Mouse (Mus musculus) thymus, adult 2 months (tissue): Measurements from ENCODE around the gene Kng1. TPM values are rescaled to one million over a fixed set of nuclear protein-coding genes. Genes with fewer than 3 reads are reported as not detected.
"Not testable (repeated sequence)": the region's sequence is repeated elsewhere in the genome, so short reads cannot be mapped to it uniquely, and the experiment has no call there.

ENCODE experiments used
- DNase-seq: peaks from one replicate; pipeline ENCODE4 v3.0.0; 2021
- H3K27ac ChIP-seq: fragments of 200-500 bp; 2 replicates; pipeline ENCODE4 v1.5.1; 2012; ENCODE audit warnings: low read length, control low read depth; ENCODE audit not compliant: control insufficient read depth, insufficient read depth
- H3K27me3 ChIP-seq: fragments of 200-500 bp; 2 replicates; pipeline ENCODE4 v1.6.1; 2012; ENCODE audit warnings: mild to moderate bottlenecking, low read length, moderate library complexity, mixed read lengths; ENCODE audit not compliant: control insufficient read depth, insufficient read depth
- H3K36me3 ChIP-seq: fragments of 200-500 bp; 2 replicates; pipeline ENCODE4 v1.6.1; 2012; ENCODE audit warnings: mild to moderate bottlenecking, low read length, moderate library complexity; ENCODE audit not compliant: control insufficient read depth, insufficient read depth
- H3K4me1 ChIP-seq: fragments of 200-500 bp; replicated peaks from 2 replicates; pipeline ENCODE4 v1.6.1; 2012; ENCODE audit warnings: low read length; ENCODE audit not compliant: control insufficient read depth, insufficient read depth
- H3K4me3 ChIP-seq: fragments of 200-500 bp; 2 replicates; pipeline ENCODE4 v1.5.1; 2012; ENCODE audit warnings: mild to moderate bottlenecking, low read length, control low read depth, moderate library complexity; ENCODE audit not compliant: control insufficient read depth, insufficient read depth
- CTCF ChIP-seq: fragments of 200-500 bp; IDR thresholded peaks from 2 replicates; pipeline ENCODE4 v1.5.1; 2012; ENCODE audit warnings: mild to moderate bottlenecking, control low read depth, low read length, moderate library complexity, borderline replicate concordance; ENCODE audit not compliant: control insufficient read depth, poor library complexity, insufficient read depth; ENCODE audit errors: extremely low read depth
- POLR2A ChIP-seq: fragments of 200-500 bp; IDR thresholded peaks from 2 replicates; pipeline ENCODE4 v1.6.1; 2012; ENCODE audit warnings: mild to moderate bottlenecking, low read length, control low read depth, moderate library complexity; ENCODE audit not compliant: control insufficient read depth, poor library complexity, insufficient read depth; ENCODE audit errors: extremely low read depth
- WGBS: fragments of 180-500 bp; shearing (Covaris S2); methylation state at CpG from one replicate; pipeline ENCODE4 v1.1.7; 2018; 5-methylcytosine and 5-hydroxymethylcytosine counted together
- polyA plus RNA-seq: library from polyadenylated mRNA; depleted of rRNA; stranded (reverse); fragments of >200 nt; gene quantifications from 2 replicates; pipeline ENCODE4 v1.2.3, GENCODE M21; 2012

Gene Kng1
- polyA plus RNA-seq, 1 experiment: 0.05 TPM

DNA sequence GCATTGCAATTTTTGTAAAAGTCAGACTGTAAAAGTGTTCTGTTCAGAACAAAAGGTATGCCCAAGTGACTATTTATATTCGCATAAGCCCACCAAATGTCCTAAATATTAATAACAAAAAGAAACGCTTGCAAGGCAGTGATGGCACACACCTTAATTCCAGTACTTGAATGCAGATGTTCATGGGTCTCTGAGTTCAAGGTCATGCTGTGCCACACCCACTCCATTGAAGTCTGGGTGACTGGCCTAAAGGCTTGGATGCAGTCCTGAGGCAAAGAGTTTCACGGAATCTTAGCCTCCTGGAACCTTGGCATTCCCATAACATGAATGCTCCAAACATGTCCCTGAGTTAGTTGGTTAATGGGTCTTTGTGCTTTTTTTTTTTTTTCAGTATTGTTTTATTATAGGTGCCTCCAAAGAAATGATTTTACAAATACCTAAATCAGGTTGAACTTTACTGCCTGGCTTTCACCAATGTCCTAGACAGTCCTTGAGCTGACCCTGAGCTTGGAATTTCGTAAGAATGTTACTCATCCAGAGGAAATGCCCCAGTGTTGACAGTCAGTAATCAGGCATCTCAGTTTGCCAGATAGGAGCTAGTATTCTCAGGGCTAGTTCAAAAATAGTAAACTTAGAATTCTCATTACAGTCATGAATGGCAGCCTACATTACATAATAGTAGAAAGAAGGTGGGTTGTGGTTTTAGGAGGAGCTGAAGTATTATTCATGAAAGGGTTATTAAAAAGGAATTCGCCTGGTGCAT, 26.8 kb upstream of the Kng1 start:
- Histone ChIP-seq H3K27me3 (no peaks in the 10 kb centered on the region), H3K27ac (no peak overlapping the region), H3K4me3 (no peak overlapping the region), H3K36me3 (no peaks in the 10 kb centered on the region), H3K4me1 (no peaks in the 10 kb centered on the region)
- no peak for DNase-seq
- 89% methylated on average over 5 of the region's 5 CpGs for WGBS
- no peak for TF ChIP-seq CTCF
- TF ChIP-seq POLR2A: no peak

DNA sequence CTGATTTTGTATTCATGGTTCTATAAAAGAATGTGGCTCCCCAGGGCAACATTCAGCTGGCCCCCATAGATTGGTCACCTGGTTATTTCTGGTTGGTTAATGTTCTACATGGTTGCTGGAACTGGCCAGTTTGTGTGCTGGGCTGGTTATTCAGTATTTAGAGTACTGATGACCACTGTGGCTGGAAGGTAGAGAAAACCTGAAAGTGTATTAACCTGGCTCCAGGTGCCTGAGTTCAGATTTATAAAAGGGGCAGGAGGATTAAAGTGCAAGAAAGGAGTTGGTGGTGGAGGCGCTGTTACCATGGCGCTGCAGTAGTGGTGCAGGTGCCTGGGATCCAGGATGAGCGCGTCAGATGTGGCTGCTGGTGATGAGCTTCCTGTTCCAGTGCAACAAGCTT, 24.0 kb upstream of the Kng1 start:
- Histone ChIP-seq H3K27ac (no peak overlapping the region), H3K4me1 (no peaks in the 10 kb centered on the region), H3K36me3 (no peaks in the 10 kb centered on the region), H3K4me3 (no peak overlapping the region), H3K27me3 (no peaks in the 10 kb centered on the region)
- TF ChIP-seq CTCF (no peak), POLR2A (no peak)
- DNase-seq: no peak
- WGBS: 94% methylated on average over 4 of the region's 4 CpGs

DNA sequence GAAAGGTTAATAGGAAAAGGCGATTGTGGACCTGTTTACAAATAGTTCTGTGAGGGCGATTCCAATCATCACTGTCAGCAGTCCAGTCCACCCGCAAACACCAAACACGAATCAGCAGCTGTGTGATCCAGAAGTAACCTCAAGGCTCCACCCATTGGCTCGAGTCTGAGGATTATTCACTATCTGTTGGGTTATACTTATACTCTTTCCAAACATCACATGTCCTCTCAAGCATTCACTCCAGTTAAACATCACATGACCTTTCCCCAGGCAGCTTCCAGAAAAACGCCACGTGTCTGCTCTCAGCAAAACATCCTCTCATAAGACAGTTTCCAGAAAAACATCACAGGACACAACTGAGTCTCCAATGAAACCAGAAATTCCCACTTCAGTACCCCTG, 19.9 kb upstream of the Kng1 start:
- Histone ChIP-seq H3K4me3 (no peak overlapping the region), H3K27ac (no peak overlapping the region), H3K36me3 (no peaks in the 10 kb centered on the region), H3K4me1 (no peaks in the 10 kb centered on the region), H3K27me3 (no peaks in the 10 kb centered on the region)
- no peak for DNase-seq
- 85% methylated on average over 7 of the region's 7 CpGs for WGBS
- no peak for TF ChIP-seq POLR2A
- no peak for TF ChIP-seq CTCF

DNA sequence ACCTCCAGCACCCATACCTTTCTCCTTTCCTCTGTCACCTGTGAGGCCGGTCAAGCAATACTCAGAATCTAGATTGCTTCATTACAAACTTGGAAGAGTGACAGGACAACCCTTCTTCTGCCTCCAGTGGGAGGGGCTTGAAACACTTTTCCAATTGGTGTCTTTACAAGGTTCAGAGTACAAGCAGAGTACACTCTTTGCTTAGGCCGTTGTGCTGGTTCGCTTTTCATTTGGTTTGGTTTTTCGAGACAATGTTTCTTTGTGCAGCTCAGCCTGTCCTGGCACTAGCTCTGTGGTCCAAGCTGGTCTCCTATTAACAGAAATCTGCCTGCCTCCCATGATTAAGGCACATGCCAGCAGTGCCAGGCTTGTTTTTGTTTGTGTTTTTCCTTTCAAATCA, 18.4 kb upstream of the Kng1 start:
- no peak overlapping the region for H3K4me3 ChIP-seq
- no peak for DNase-seq
- no peaks in the 10 kb centered on the region for H3K27me3 ChIP-seq
- WGBS: 94% methylated on average over 4 of the region's 4 CpGs
- H3K27ac ChIP-seq: no peak overlapping the region
- H3K4me1 ChIP-seq: no peaks in the 10 kb centered on the region
- H3K36me3 ChIP-seq: no peaks in the 10 kb centered on the region
- TF ChIP-seq CTCF (no peak), POLR2A (no peak)

DNA sequence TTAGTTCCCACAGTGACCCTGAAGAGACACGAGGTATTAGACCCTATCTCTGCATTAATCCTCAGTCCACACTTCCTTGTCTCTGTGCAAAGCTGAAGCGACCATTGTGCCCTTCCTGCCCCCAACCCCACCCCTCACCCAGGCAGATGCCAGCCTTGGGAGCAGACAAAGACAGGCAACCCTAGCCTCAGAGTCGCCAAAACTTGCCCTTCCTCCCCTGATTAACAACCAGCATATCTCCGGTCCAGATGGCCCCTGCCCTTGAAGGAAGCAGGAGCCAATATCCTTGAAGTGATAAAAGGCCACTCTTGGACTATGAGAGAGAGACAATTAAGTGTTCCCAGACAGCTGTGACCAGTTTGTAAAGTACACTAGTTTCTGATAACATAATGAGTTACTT, 16.8 kb upstream of the Kng1 start:
- H3K4me3 ChIP-seq: no peak overlapping the region
- H3K36me3 ChIP-seq: no peaks in the 10 kb centered on the region
- no peaks in the 10 kb centered on the region for H3K27me3 ChIP-seq
- DNase-seq: no peak
- no peak for TF ChIP-seq CTCF
- no peak for TF ChIP-seq POLR2A
- WGBS: 46% methylated on average over 4 of the region's 4 CpGs
- no peak overlapping the region for H3K27ac ChIP-seq
- no peaks in the 10 kb centered on the region for H3K4me1 ChIP-seq

DNA sequence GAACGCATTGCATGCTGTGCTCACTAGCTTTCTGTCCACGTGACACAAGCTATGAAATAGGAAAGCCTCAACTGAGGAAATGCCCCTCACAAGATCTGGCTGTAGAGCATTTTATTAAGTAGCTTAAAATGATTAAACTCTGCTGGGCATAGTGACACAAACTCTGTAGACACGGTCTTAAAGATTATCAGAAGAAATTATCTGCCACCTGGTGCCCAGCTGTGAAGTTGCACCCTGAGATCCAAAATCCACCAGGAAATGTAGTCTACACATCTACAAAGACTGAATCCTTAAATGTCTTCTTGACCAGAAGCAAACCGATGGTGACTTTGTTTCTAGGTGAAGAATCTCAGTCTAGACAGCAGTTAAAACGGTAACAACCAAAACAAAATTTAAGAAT, 11.3 kb upstream of the Kng1 start:
- Histone ChIP-seq H3K27ac (no peak overlapping the region), H3K4me1 (no peaks in the 10 kb centered on the region), H3K36me3 (no peaks in the 10 kb centered on the region), H3K27me3 (no peaks in the 10 kb centered on the region), H3K4me3 (no peak overlapping the region)
- TF ChIP-seq CTCF: no peak
- no peak for TF ChIP-seq POLR2A
- no peak for DNase-seq
- 63% methylated on average over 5 of the region's 5 CpGs for WGBS

DNA sequence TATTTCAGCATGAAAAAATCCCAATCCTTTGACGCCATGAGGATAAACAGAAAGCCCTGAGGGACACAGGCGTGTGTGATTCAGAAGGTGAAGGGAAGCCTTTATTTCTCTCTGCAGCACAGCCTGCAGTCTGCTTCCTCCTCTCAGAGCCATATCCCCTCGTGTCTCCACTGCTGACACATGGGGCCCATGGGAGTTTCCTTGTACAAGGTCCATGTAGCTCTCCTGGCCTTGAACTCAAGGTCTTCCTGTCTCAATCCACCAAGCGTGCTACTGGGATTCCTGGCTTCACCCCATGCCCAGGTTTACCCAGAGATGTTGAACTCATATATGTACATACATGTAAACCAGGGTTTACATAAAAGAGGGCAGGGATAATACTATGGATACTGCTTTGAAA, 2.0 kb downstream of the Kng1 start:
- DNase-seq, H3K4me3 ChIP-seq, H3K27ac ChIP-seq, H3K4me1 ChIP-seq, H3K27me3 ChIP-seq, H3K36me3 ChIP-seq: not testable (repeated sequence)
- 67% methylated on average over 4 of the region's 4 CpGs for WGBS

DNA sequence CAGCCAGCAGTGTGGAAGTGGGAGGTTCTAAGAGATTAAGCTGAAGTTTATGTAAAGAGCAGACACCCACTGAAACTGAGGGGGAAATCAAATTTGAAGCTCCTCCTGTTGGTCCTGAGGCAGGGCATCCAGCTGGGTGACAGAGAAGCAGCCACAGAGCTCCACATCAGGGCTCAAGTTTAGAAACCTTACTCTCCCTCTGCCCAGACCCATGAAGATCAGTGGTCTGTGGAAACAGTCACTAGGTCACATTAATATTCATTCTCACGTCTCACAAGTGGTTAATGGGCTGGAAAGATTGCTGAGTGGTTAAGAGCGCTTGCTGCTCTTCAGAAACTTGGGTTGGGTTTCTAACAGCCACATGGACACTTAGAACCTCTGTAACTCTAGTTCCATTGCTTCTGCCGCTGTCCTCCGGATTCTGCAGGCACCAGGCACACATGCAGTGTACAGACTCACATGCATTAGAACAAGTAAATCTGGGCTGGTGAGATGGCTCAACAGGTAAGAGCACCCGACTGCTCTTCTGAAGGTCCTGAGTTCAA, 3.2 kb downstream of the Kng1 start:
- H3K36me3 ChIP-seq, DNase-seq, H3K4me3 ChIP-seq, H3K4me1 ChIP-seq, H3K27me3 ChIP-seq, H3K27ac ChIP-seq: not testable (repeated sequence)
- 86% methylated on average over 5 of the region's 5 CpGs for WGBS

DNA sequence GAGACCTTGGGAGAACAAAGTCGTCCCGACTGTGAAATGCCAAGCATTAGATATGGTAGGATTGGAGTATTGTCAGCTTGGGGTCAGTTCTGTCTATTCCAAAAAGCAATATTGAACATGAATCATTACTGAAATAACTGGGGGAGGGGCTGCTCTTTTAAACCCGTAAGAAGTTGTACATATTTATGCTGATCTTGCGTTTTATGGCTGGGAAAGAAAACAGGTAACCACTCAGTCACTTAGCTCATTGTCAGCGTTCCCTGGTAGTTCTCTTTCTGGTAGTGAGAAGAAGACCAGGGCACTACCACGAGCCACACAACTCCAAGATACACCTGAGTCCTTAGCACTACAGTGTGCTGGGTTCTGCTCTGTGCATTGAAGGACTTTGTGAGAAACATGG, 19.9 kb downstream of the Kng1 start:
- H3K36me3 ChIP-seq, DNase-seq, H3K4me3 ChIP-seq, H3K27me3 ChIP-seq, H3K4me1 ChIP-seq, H3K27ac ChIP-seq: not testable (repeated sequence)
- 93% methylated on average over 6 of the region's 6 CpGs for WGBS
